Mouse (Mus musculus) forebrain, embryonic 10.5 days (tissue): ENCODE results near the gene Slc16a5. TPM values are rescaled to one million over a fixed set of nuclear protein-coding genes. Genes with fewer than 3 reads are reported as not detected.
"Not testable (repeated sequence)": the region's sequence is repeated elsewhere in the genome, so short reads cannot be mapped to it uniquely, and the experiment has no call there.

ENCODE experiments used
- DNase-seq: peaks from one replicate; pipeline ENCODE4 v3.0.0-alpha.2; 2017; ENCODE audit warnings: low spot score; ENCODE audit errors: extremely low spot score
- H3K27ac ChIP-seq: fragments of 300-500 bp; sonication (generic); 2 replicates; pipeline ENCODE4 v1.5.1; 2016; ENCODE audit warnings: mild to moderate bottlenecking
- H3K27me3 ChIP-seq: fragments of 300-500 bp; sonication (generic); 2 replicates; pipeline ENCODE4 v1.6.1; 2016; ENCODE audit warnings: mild to moderate bottlenecking; ENCODE audit not compliant: poor library complexity, severe bottlenecking
- H3K36me3 ChIP-seq: fragments of 300-500 bp; sonication (generic); replicated peaks from 2 replicates; pipeline ENCODE4 v1.6.1; 2016; ENCODE audit warnings: mild to moderate bottlenecking, moderate library complexity
- H3K4me1 ChIP-seq: fragments of 300-500 bp; sonication (generic); 2 replicates; pipeline ENCODE4 v1.6.1; 2016
- H3K4me3 ChIP-seq: fragments of 300-500 bp; sonication (generic); 2 replicates; pipeline ENCODE4 v1.5.1; 2016; ENCODE audit warnings: mild to moderate bottlenecking, moderate library complexity
- H3K9me3 ChIP-seq: fragments of 300-500 bp; sonication (generic); 2 replicates; pipeline ENCODE4 v1.6.1; 2016; ENCODE audit warnings: mild to moderate bottlenecking, moderate library complexity
- WGBS: fragments of 180-500 bp; shearing (Covaris S2); methylation state at CpG from one replicate; pipeline ENCODE4 v1.1.7; 2016; 5-methylcytosine and 5-hydroxymethylcytosine counted together
- polyA plus RNA-seq: library from polyadenylated mRNA; unstranded; fragments of >200 nt; fragmentation: Nextera tagmentation; extraction: Ambion mirVana; gene quantifications from 2 replicates; pipeline ENCODE4 v1.2.1, GENCODE M21; 2016

Gene Slc16a5
- polyA plus RNA-seq, 1 experiment from 2014 or later, result 0.19 TPM

DNA sequence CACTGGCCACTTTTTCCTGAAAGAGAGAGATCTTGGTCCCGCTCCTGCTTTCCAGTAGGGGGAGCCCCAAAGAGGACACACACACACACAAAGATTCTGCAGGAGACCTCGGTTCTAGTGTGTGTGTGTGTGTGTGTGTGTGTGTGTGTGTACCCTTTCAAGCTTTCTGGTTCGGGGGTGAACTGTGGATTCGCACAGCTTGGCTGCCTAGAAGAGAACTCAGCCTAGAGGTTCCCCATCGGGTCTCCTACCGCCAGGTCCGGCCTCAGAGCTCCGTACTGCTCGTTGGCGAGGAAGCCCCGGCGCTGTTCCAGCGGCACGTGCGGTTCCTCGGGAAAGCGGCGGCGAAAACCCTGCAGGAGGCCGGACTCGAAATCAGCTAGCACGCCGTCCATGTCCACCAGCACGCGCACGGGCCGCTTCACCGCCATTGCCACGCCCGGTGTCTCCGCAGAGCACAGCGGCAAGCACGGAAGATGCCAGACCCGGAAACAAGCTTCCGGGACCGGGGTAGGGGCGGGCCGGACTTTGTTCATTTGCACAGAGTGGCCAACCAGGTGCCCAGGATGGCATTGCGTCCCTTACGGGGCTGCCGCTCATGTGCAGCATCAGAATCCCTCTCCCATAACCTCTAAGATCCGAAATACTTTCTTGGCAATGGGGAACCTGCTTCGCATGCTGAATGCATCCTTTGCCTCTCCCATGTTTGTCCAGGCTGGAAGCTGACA is 29.2 kb downstream of the Slc16a5 start, which contains the start of gene Nt5c:
Nt5c (minus strand) TSS at position 507 of the 728 bp plus-strand sequence.
- WGBS, result under 1% methylated on average over 43 of the region's 43 CpGs
- peaks cover 25% of the 10 kb centered on the region for H3K36me3 ChIP-seq
- peak within 1 kb of the TSS; percentile 88 for H3K27ac ChIP-seq
- no peaks in the 10 kb centered on the region for H3K9me3 ChIP-seq
- H3K4me3 ChIP-seq, result peak within 1 kb of the TSS; percentile 78
- peaks cover 8% of the 10 kb centered on the region for H3K27me3 ChIP-seq
- H3K4me1 ChIP-seq, result peaks cover 29% of the 10 kb centered on the region
- DNase-seq, result peak; percentile 83

DNA sequence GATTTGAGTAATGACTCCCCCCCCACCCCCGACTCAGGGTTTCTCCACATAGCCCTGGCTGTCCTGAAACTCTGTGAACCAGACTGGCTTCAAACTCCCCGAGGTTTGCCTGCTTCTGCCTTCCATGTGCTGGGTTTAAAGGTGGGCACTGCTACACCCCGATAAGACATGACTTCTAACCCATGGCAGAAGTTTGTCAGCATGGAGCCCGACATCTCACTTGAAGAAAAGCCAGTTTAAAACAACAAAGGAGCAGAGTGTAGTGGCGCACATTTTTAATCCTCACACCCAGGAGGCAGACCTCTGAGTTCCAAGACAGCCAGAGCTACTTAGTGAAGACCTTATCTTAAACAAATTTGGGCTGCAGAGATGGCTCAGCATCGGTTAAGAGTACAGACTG is 30.1 kb downstream of the Slc16a5 start:
- DNase-seq, result no peak
- WGBS, result 47% methylated on average over 6 of the region's 6 CpGs
- peaks cover 34% of the 10 kb centered on the region for H3K36me3 ChIP-seq
- peak overlapping the region; percentile 78 for H3K4me3 ChIP-seq
- H3K9me3 ChIP-seq, result no peaks in the 10 kb centered on the region
- peaks cover 8% of the 10 kb centered on the region for H3K27me3 ChIP-seq
- H3K27ac ChIP-seq, result no peak overlapping the region
- H3K4me1 ChIP-seq, result peaks cover 27% of the 10 kb centered on the region

DNA sequence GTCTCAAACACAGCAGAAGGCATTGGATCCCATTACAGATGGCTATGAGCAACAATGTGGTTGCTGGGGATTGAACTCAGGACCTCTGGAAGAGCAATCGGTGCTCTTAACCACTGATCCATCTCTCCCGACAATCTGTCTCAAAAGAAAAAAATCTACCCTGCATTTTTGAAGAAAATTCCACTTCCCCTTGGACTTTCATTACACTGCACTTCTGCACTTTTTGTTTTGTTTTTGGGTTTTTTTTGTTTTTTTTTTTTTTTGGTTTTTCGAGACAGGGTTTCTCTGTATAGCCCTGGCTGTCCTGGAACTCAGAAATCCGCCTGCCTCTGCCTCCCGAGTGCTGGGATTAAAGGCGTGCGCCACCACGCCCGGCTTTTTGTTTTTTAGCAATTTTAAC is 34.3 kb downstream of the Slc16a5 start:
- Histone ChIP-seq H3K36me3 (peaks cover 53% of the 10 kb centered on the region), H3K4me1 (peaks cover 11% of the 10 kb centered on the region)
- not testable (repeated sequence) for H3K9me3 ChIP-seq, H3K27me3 ChIP-seq, H3K4me3 ChIP-seq, H3K27ac ChIP-seq, DNase-seq
- 91% methylated on average over 9 of the region's 9 CpGs for WGBS

- Histone ChIP-seq H3K27ac (no peak overlapping the region), H3K9me3 (no peaks in the 10 kb centered on the region), H3K4me1 (peaks cover 26% of the 10 kb centered on the region), H3K36me3 (peaks cover 97% of the 10 kb centered on the region), H3K4me3 (no peak overlapping the region), H3K27me3 (no peaks in the 10 kb centered on the region)
- DNase-seq, result no peak
- WGBS, result 97% methylated on average over 6 of the region's 6 CpGs
Observed at GRCm38 (mm10) chr11:115502636-115503035, 40.4 kb downstream of the Slc16a5 start.

DNA sequence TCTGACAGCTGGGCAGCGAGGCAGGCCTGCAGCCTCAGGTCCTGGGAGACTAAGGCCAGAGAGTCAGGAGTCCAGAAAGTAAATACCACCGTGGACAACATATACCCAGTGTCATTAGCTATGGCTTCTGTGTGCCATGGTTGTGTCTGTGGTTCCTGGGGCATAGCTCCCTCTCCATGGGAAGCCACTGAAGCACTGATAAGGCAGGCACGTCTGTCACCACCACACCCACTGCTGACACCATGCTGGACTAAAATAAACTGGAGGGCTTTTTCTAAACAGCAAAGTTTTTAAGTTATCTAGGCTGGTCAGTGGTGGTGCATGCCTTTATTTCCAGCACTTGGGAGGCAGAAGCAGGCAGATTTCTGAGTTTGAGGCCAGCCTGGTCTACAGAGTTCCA is 44.3 kb downstream of the Slc16a5 start:
- DNase-seq, result no peak
- Histone ChIP-seq H3K9me3 (no peaks in the 10 kb centered on the region), H3K27me3 (no peaks in the 10 kb centered on the region), H3K4me3 (no peak overlapping the region), H3K4me1 (peaks cover 59% of the 10 kb centered on the region), H3K27ac (no peak overlapping the region), H3K36me3 (peaks cover 68% of the 10 kb centered on the region)
- WGBS, result 85% methylated on average over 3 of the region's 3 CpGs

DNA sequence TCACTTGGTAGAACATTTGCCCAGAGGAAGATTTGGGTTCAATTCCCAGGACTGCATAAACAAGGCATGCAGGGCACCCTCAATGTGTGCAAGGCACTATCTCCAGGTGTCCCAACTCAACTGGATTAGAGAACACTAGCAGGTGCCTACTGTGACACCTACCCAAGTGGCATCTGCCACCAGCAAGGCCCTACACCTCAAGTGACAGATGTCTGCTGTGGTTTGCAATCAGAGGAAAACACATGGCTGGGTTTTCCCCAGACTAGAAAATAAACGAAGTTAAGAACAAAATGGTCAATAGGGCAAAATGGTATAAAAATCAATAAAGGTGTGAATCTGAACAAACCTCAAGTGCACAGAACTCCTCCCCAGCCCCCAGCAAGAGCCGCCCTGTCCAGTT is 45.8 kb downstream of the Slc16a5 start:
- Histone ChIP-seq H3K36me3 (peaks cover 58% of the 10 kb centered on the region), H3K9me3 (no peaks in the 10 kb centered on the region), H3K4me3 (no peak overlapping the region), H3K27me3 (no peaks in the 10 kb centered on the region), H3K27ac (no peak overlapping the region), H3K4me1 (peaks cover 74% of the 10 kb centered on the region)
- WGBS, result 95% methylated on average over 2 of the region's 2 CpGs
- DNase-seq, result no peak

DNA sequence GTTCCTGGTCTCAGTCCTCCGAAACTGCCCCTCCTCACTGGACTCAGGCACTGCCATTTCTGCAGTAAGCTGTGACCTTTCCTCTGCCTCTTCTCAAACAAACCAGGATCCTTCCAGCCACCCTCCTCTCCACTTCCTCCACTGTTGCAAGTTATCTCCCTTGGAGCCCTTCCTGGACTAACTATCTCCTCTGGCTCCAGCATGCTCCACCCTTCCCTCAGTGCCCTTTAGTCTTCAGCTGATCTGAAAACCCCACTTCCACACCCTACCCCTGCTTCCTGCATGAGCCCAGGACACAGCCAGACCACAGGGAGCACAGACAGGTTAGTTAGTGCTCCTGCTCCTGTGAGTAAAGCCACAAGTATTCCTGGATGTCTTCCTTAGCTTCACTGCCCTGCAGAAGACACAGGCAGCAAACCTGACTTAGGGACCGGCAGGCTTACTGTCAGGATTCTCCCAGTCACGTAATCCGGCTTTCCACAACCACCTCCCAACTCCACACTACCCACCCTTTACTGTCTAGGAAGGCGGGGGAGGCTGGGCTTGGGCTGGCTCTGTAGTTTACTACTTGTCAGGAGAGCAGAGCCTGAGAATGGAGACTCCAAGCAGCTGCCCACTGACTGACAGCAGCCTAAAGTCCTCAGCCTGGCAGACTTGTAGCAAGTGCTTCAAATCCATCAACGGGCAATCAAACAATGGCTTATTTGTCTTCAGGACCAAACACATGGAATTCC is 47.7 kb downstream of the Slc16a5 start:
- no peak overlapping the region for H3K27ac ChIP-seq
- WGBS, result 53% methylated on average over 6 of the region's 6 CpGs
- peaks cover 85% of the 10 kb centered on the region for H3K4me1 ChIP-seq
- no peaks in the 10 kb centered on the region for H3K9me3 ChIP-seq
- H3K36me3 ChIP-seq, result peaks cover 40% of the 10 kb centered on the region
- peak overlapping the region; percentile 99 for H3K4me3 ChIP-seq
- no peak for DNase-seq
- H3K27me3 ChIP-seq, result no peaks in the 10 kb centered on the region

DNA sequence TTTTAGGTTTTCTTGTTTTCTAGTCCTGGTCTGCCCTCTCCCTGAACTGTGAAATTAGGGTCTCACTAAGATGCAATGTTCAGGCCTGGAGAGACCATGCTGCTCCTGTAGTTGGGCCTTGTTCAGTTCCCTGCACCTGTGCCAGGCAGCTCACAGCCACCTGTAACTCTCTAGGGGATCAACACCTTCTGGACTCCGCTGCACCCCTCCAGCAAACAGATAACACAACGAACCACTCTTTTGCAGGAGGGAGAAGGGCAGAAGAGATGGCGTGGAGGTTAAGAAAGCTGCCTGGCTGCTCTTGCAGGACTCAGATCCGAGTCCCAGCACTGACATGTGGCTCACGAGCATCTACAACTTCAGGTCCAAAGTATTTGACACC is 48.2 kb downstream of the Slc16a5 start:
- H3K27me3 ChIP-seq, result no peaks in the 10 kb centered on the region
- peaks cover 85% of the 10 kb centered on the region for H3K4me1 ChIP-seq
- peaks cover 35% of the 10 kb centered on the region for H3K36me3 ChIP-seq
- no peaks in the 10 kb centered on the region for H3K9me3 ChIP-seq
- peak overlapping the region; percentile 99 for H3K4me3 ChIP-seq
- 69% methylated on average over 5 of the region's 5 CpGs for WGBS
- peak overlapping the region; percentile 56 for H3K27ac ChIP-seq
- no peak for DNase-seq

DNA sequence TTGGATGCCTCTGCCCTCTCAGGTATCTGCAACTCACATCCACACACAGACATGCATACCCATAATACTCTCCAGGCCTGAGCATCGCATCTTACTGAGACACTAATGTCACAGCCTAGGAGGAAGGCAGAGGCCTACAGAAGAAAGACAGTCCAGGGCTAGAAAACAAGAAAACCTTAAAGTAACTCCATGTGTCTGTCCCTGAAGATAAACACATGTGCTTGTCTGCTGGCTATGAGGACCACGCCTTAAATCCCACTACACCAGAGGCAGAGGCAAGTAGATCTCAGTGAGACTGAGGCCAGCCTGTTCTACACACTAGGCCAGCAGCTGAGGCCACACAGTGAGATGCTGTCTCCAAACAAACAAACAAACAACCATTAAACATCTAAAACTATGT is 48.8 kb downstream of the Slc16a5 start:
- no peaks in the 10 kb centered on the region for H3K27me3 ChIP-seq
- 0 out of 2 replicates have a peak overlapping the region, but pooled peaks have one; percentile 99 for H3K27ac ChIP-seq
- peaks cover 28% of the 10 kb centered on the region for H3K36me3 ChIP-seq
- peaks cover 80% of the 10 kb centered on the region for H3K4me1 ChIP-seq
- DNase-seq, result no peak
- H3K4me3 ChIP-seq, result peak overlapping the region; percentile 99
- WGBS, result 73% methylated on average over 2 of the region's 2 CpGs
- no peaks in the 10 kb centered on the region for H3K9me3 ChIP-seq

DNA sequence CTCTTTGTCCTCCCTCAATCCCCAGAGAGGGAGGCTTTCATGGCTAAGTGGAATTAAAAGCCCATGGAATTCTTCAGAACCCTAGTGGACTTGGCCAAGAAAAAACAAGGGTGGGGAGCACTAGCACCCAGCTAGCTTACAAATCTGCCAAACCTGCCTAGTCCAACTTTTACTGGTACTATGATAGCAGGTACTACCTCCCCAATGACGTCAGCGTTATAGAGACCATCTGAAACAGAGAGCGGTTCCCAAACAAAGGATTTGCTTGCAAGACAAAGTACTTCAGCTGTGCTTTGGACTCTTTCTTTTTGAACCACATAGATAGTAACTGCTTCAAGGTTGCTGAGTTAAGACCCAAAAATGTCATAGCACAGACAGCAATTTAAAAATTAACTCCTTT is 49.7 kb downstream of the Slc16a5 start:
- Histone ChIP-seq H3K9me3 (no peaks in the 10 kb centered on the region), H3K4me1 (peaks cover 71% of the 10 kb centered on the region), H3K27ac (peak overlapping the region; percentile 99), H3K27me3 (no peaks in the 10 kb centered on the region), H3K36me3 (peaks cover 20% of the 10 kb centered on the region), H3K4me3 (peak overlapping the region; percentile 99)
- WGBS, result 68% methylated on average over 3 of the region's 3 CpGs
- no peak for DNase-seq

DNA sequence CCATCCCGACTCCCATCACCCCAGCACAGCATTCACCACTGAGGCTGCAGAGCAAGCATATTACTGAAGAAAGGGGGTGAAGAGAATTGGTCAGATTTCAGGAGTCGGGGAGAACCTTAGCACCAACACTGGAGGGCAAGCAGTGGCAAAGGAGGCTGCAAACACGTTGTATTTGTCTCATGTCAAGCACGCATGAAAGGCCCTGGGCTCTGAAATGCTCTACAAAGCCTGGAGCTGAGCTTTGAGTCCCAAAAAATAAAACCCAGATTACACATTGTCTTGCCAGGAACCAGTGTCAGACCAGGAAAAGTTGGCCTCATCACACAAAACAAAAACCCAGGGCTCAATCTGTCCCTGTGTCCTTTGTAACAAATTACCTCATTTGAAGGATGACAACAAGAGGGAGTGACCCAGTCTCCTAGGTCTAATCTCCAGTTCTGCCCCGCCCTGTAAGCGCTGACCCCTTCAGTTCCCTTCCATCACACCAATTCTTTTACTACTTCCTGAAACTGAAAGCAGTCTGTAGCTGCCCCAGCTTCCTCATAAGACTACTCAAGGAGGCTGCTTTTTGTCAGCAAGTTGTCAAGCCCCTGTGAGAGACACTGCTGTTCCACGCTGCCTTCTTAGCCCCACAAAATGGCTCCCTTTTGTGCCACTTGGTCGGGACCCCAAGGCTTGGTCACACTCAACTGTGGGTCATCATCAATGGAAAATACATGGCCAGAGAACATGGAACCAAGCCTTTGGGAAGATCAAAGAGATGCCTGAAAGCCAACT is 50.3 kb downstream of the Slc16a5 start:
- 39% methylated on average over 8 of the region's 8 CpGs for WGBS
- H3K9me3 ChIP-seq, result no peaks in the 10 kb centered on the region
- peaks cover 65% of the 10 kb centered on the region for H3K4me1 ChIP-seq
- H3K4me3 ChIP-seq, result peak overlapping the region; percentile 99
- DNase-seq, result no peak
- peaks cover 14% of the 10 kb centered on the region for H3K36me3 ChIP-seq
- peak overlapping the region; percentile 99 for H3K27ac ChIP-seq
- H3K27me3 ChIP-seq, result no peaks in the 10 kb centered on the region

GRCm38 (mm10) chr11:115513271-115514237 is 51.3 kb downstream of the Slc16a5 start:
- Histone ChIP-seq H3K36me3 (peaks cover 11% of the 10 kb centered on the region), H3K4me1 (peaks cover 55% of the 10 kb centered on the region), H3K27me3 (no peaks in the 10 kb centered on the region), H3K4me3 (peak overlapping the region; percentile 99), H3K9me3 (no peaks in the 10 kb centered on the region), H3K27ac (peak overlapping the region; percentile 99)
- under 1% methylated on average over 57 of the region's 57 CpGs for WGBS
- peak; percentile 70 for DNase-seq
